8 mouse cellular contexts compared by ENCODE assay signal in the genomic region with DNA sequence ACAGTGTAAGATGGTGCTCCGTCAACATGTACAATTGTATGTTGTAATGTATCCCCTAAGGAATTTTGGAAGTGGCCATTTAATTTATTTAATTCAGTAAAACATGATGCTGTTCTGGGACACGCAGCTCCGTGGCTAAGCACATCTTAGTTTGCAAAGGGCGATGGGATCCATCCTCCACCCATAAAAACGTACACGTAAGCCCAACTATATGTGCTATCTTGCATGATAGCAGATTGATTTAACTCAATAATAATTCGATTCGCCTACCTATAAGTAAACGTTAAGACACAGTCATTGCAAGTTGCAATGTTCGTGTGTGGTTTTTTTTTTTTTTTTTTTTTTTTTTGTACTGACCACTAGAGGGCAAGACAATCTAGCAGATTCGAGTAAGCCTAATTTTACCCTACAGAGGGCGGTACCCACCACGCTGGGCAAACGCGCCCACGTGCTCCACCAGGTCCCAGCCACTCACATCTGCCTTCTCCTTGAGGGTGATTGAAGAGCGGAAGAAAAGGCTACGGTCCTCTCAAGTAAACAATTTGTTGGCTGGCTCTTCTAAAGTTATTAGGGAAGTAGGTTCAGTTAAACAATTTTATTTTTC.
DNase-seq lines count a peak whose midpoint lies in the region; ATAC-seq lines count a peak whose summit lies in the region.

No protein-coding gene starts in this region.

- H3K27me3 ChIP-seq in heart, embryonic 12.5 days (replicated peaks), result no peaks in the 10 kb centered on the region
- H3K27me3 ChIP-seq in midbrain, embryonic 11.5 days (ENCODE audit: control insufficient read depth, insufficient read depth, low read length), result no peaks in the 10 kb centered on the region

- intact Hi-C loops in left cerebral cortex, postnatal 36 days (cut with DNase I), result loop anchor here (5.0 to 10.0 kb wide), 4 partner anchors 270 to 800 kb away; no protein-coding TSS in a partner anchor

- no peaks in the 10 kb centered on the region for H3K9me3 ChIP-seq in heart, embryonic 12.5 days (replicated peaks)
- H3K9me3 ChIP-seq in midbrain, embryonic 11.5 days (ENCODE audit: control insufficient read depth, low read length), result no peaks in the 10 kb centered on the region

- no peak overlapping the region for H3K9ac ChIP-seq in heart, embryonic 12.5 days
- no peak overlapping the region for H3K9ac ChIP-seq in midbrain, embryonic 11.5 days (ENCODE audit: low read length)

- 0 out of 2 replicates have a peak, but pooled peaks cover 4% of the 10 kb centered on the region for H3K4me1 ChIP-seq in heart, embryonic 12.5 days (replicated peaks)
- no peaks in the 10 kb centered on the region for H3K4me1 ChIP-seq in midbrain, embryonic 11.5 days (ENCODE audit: control insufficient read depth, insufficient read depth, low read length)

- H3K4me3 ChIP-seq in heart, embryonic 12.5 days, result no peak overlapping the region
- no peak overlapping the region for H3K4me3 ChIP-seq in midbrain, embryonic 11.5 days (ENCODE audit: low read depth, low read length)

- H3K36me3 ChIP-seq in heart, embryonic 12.5 days, result no peaks in the 10 kb centered on the region
- no peaks in the 10 kb centered on the region for H3K36me3 ChIP-seq in midbrain, embryonic 11.5 days (ENCODE audit: control insufficient read depth, insufficient read depth, low read length)

- H3K27ac ChIP-seq in heart, embryonic 12.5 days (ENCODE audit: poor library complexity, severe bottlenecking), result no peak overlapping the region
- no peak overlapping the region for H3K27ac ChIP-seq in midbrain, embryonic 11.5 days (ENCODE audit: low read depth, low read length)

- whole genome bisulfite sequencing in heart, embryonic 12.5 days, result 34% methylated on average over 18 of the region's 18 CpGs
- 35% methylated on average over 18 of the region's 18 CpGs for WGBS in midbrain, embryonic 11.5 days

- no peak overlapping the region for H3K4me2 ChIP-seq in heart, embryonic 12.5 days
- no peak overlapping the region for H3K4me2 ChIP-seq in midbrain, embryonic 11.5 days

- ATAC-seq in heart, embryonic 12.5 days (ENCODE audit: insufficient number of reproducible peaks, low FRiP score), result no peak
- ATAC-seq in midbrain, embryonic 11.5 days (ENCODE audit: low FRiP score), result peak; percentile 90

- peak; percentile 92 for DNase-seq in heart, adult 11 months
- DNase-seq in embryo, embryonic 11.5 days (ENCODE audit: low read depth, low spot score), result peak; percentile 68
- DNase-seq in heart, adult 18-20 months, result peak; percentile 35 to 39
- DNase-seq in kidney, adult 8-10 months, result peak; percentile 62 to 68
- peak; percentile 28 to 55 for DNase-seq in left cerebral cortex, postnatal 36 days (ENCODE audit: low spot score in 2 of 2)
- DNase-seq in midbrain, embryonic 11.5 days (ENCODE audit: low spot score, missing footprints), result peak; percentile 91
- DNase-seq in right cerebral cortex, postnatal 4 days, result peak; percentile 36

Comparison
In these comparisons a context has a peak if more than half of its experiments do, and no peak if none do; other contexts are left out.
1. DNase-seq: peak in every context shown above with its lines; median percentile 92 in heart, adult 11 months; 91 in midbrain, embryonic 11.5 days; 68 in embryo, embryonic 11.5 days; 65 in kidney, adult 8-10 months; 42 in left cerebral cortex, postnatal 36 days; 37 in heart, adult 18-20 months; 36 in right cerebral cortex, postnatal 4 days.